Mouse (Mus musculus) splenic B cell, adult 2 months (primary cell): Measurements from ENCODE around the gene Abca6.

Experiments used
- DNase-seq: peaks from one replicate; pipeline ENCODE4 v3.0.0-alpha.2; 2011; ENCODE audit warnings: low read depth, low spot score
- H3K27me3 ChIP-seq: 2 replicates; pipeline ENCODE4 v1.6.1; 2012; ENCODE audit warnings: mild to moderate bottlenecking, low read length, moderate library complexity, mixed read lengths; ENCODE audit not compliant: control insufficient read depth, poor library complexity, insufficient read depth, severe bottlenecking
- H3K36me3 ChIP-seq: 2 replicates; pipeline ENCODE4 v1.6.1; 2012; ENCODE audit warnings: mild to moderate bottlenecking, low read length, moderate library complexity, mixed read lengths; ENCODE audit not compliant: control insufficient read depth, poor library complexity, insufficient read depth, severe bottlenecking

The Abca6 gene

DNA sequence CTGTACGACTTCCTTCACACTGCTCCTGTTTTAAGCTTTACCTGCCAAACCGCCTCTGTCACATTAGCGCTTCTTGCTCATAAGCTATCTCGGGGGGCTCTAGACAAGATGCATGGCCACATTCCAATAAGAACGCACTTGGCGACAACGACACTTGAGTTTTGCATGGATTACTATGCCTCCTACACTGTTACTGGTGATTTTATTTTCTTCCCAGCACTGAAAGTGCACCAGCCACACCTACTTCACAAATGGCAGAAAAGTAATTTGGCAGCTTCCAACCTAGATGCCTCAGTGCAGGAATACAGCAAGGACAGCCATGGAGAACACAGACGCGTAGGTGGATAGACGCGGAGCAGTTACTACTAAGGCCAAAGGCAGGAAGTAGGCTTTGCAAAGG lies 95.6 kb downstream of the Abca6 start:
- Histone ChIP-seq H3K27me3 (no peaks in the 10 kb centered on the region), H3K36me3 (no peaks in the 10 kb centered on the region)
- no peak for DNase-seq

GRCm38 (mm10) chr11:110147640-110148039 lies 103.9 kb downstream of the Abca6 start:
- DNase-seq, result no peak
- Histone ChIP-seq H3K36me3 (no peaks in the 10 kb centered on the region), H3K27me3 (no peaks in the 10 kb centered on the region)

DNA sequence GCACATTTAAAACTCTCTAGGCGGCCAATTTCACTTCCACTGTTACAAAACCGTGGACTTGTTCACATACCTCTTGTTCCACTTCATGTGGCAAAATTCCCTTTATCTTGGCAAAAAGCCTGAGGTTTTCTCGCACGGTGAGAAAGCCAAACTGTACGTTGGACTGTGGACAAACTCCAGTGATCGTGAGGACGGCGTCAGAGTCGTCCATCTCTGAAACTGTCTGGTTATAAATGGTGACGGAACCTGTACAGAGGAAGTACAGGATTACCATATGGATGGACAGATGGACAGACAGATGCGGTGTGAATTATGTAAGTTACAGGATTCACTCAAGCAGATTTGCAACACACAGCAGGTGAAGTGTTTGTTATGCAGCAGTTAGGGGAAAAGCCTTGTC lies 106.2 kb downstream of the Abca6 start:
- no peak for DNase-seq
- H3K27me3 ChIP-seq, result no peaks in the 10 kb centered on the region
- no peaks in the 10 kb centered on the region for H3K36me3 ChIP-seq

GRCm38 (mm10) chr11:110130760-110131159 lies 120.8 kb downstream of the Abca6 start:
- no peaks in the 10 kb centered on the region for H3K36me3 ChIP-seq
- DNase-seq, result no peak
- H3K27me3 ChIP-seq, result no peaks in the 10 kb centered on the region
